ENCODE assay signal across 29 mouse cellular contexts in genomic region chr19:29039334-29039733, GRCm38 (mm10). TPM values are rescaled to one million over a fixed set of nuclear protein-coding genes. Genes with fewer than 3 reads are reported as not detected.
DNase-seq lines count a peak whose midpoint lies in the region; TF ChIP-seq lines count a peak whose summit lies in the region.
"Had no signal": no experiment of that assay in that cellular context is flagged by ENCODE, and none has a peak within 500 bp of the region (broad histone marks: within the 10 kb centered on the region; RNA-seq: fewer than 3 reads in every experiment).

No protein-coding gene starts in this region.

- H3K9me3 ChIP-seq in E14TG2a.4 (ENCODE audit: low read length) = no peaks in the 10 kb centered on the region
- H3K9me3 ChIP-seq: forebrain, embryonic 13.5 days; midbrain, embryonic 10.5 days had no signal

- no peak overlapping the region for H3K27ac ChIP-seq in gastrocnemius, adult 2 months
- no peak overlapping the region for H3K27ac ChIP-seq in left cerebral cortex, adult 2 months
- H3K27ac ChIP-seq: forebrain, embryonic 13.5 days; heart, embryonic 13.5 days; midbrain, embryonic 10.5 days; neural tube, embryonic 12.5 days had no signal

- peaks cover 12% of the 10 kb centered on the region for H3K36me3 ChIP-seq in E14TG2a.4 (ENCODE audit: insufficient read depth, low read length)

- TF ChIP-seq CTCF in gastrocnemius, adult 2 months (IDR thresholded peaks at IDR 0.05) = peak; percentile 10; the same call in 1 of the 2 replicates
- TF ChIP-seq CTCF in left cerebral cortex, adult 2 months (IDR thresholded peaks at IDR 0.05) = peak; percentile 5
- TF ChIP-seq CTCF in E14TG2a.4 (conservative IDR thresholded peaks at IDR 0.05; ENCODE audit: low read length) = peak; percentile 63

- DNase-seq in gastrocnemius, adult 2 months = no peak
- DNase-seq in gastrocnemius, adult 8-10 months (ENCODE audit: low spot score in 2 of 2) = no peak
- DNase-seq in left cerebral cortex, adult 2 months (ENCODE audit: extremely low spot score in 1 of 2, low spot score in 2 of 2) = no peak
- DNase-seq in left cerebral cortex, postnatal 14 days (ENCODE audit: low spot score in 2 of 2) = no peak
- peak; percentile 58 for DNase-seq in R1 (ENCODE audit: low read depth, low spot score)
- DNase-seq in cerebellum, adult 9-11 months = no peak
- no peak for DNase-seq in frontal cortex, postnatal 36 days (ENCODE audit: low spot score in 2 of 2)
- DNase-seq: adrenal gland, postnatal 25 days; cerebellum, adult 8-10 months; cerebellum, postnatal 36 days; gastrocnemius, postnatal 36 days; heart, adult 18-20 months; heart, postnatal 10 days; kidney, adult 9 months; kidney, postnatal 14 days; layer of hippocampus, postnatal 36 days; liver; lung, embryonic 14.5 days; right cerebral cortex, adult 18-20 months; spleen, adult 18-20 months; thymus, adult 2 months; thymus, postnatal 36 days had no signal

- peaks cover 19% of the 10 kb centered on the region for H3K4me1 ChIP-seq in E14TG2a.4 (replicated peaks; ENCODE audit: low read depth, low read length)

- intact Hi-C loops in gastrocnemius, adult 2 months (cut with DNase I) = no loop called here
- intact Hi-C loops in left cerebral cortex, adult 2 months (cut with DNase I) = no loop called here
- intact Hi-C loops in left cerebral cortex, postnatal 14 days (cut with DNase I) = no loop called here

- H3K27me3 ChIP-seq in E14TG2a.4 (ENCODE audit: insufficient read depth, low read length) = no peaks in the 10 kb centered on the region
- H3K27me3 ChIP-seq: forebrain, embryonic 13.5 days; heart, embryonic 13.5 days; neural tube, embryonic 12.5 days; Patski had no signal

- no peak overlapping the region for H3K4me3 ChIP-seq in gastrocnemius, adult 2 months
- H3K4me3 ChIP-seq in left cerebral cortex, adult 2 months = no peak overlapping the region
- H3K4me3 ChIP-seq in E14TG2a.4 (replicated peaks; ENCODE audit: low read length) = no peak overlapping the region
- H3K4me3 ChIP-seq: forebrain, embryonic 13.5 days; heart, embryonic 13.5 days; midbrain, embryonic 10.5 days; myocyte; neural tube, embryonic 12.5 days had no signal

RNA-seq across cellular contexts. Expression of gene Ak3, which starts 8.4 kb away (rescaled TPM):
- total RNA-seq in gastrocnemius, adult 2 months (2021) = 10 to 100 TPM; 38.1 to 54.4 TPM
- 10 to 100 TPM; 32.4 to 42.5 (median 39.8) TPM for total RNA-seq in gastrocnemius, adult 8-10 months (2022)
- total RNA-seq in left cerebral cortex, adult 2 months (2021) = 10 to 100 TPM; 51.8 to 56.1 TPM
- total RNA-seq in left cerebral cortex, postnatal 14 days (2021) = 10 to 100 TPM; 52.3 to 53.2 TPM

RNA-seq across cellular contexts. Expression of gene Cdc37l1, which starts 49.2 kb away (rescaled TPM):
- 10 to 100 TPM; 44.8 to 55.5 TPM for total RNA-seq in gastrocnemius, adult 2 months (2021)
- 10 to 100 TPM; 38.6 to 45.9 (median 40.0) TPM for total RNA-seq in gastrocnemius, adult 8-10 months (2022)
- total RNA-seq in left cerebral cortex, adult 2 months (2021) = 100 to 1,000 TPM; 106 to 110 TPM
- 10 to 100 TPM; 81.8 to 83.5 TPM for total RNA-seq in left cerebral cortex, postnatal 14 days (2021)

Comparison
In these comparisons a context has a peak if more than half of its experiments do, and no peak if none do; other contexts are left out.
1. CTCF ChIP-seq: peak in every context shown above with its lines; median percentile 63 in E14TG2a.4; 10 in gastrocnemius, adult 2 months; 5 in left cerebral cortex, adult 2 months.